Mouse (Mus musculus) MEL (cell line): ENCODE data around the gene Emp2.
"Not testable (repeated sequence)": the region's sequence is repeated elsewhere in the genome, so short reads cannot be mapped to it uniquely, and the experiment has no call there.

Source experiments
- CHD2 ChIP-seq: IDR thresholded peaks from 2 replicates; pipeline ENCODE4 v1.6.1; 2011; ENCODE audit warnings: low read length, improper control_type of control experiment
- CTCF ChIP-seq, 3 experiments: IDR thresholded peaks in 2 of 3; conservative IDR thresholded peaks in 1 of 3; 2 replicates each; pipeline ENCODE4 v1.5.1; 2011 to 2012; ENCODE audit warnings: low read length in 3 of 3, low read depth in 2 of 3, mild to moderate bottlenecking in 2 of 3, improper control_type of control experiment in 1 of 3, inconsistent platforms in 1 of 3, mixed read lengths in 1 of 3, moderate library complexity in 1 of 3; ENCODE audit not compliant: control insufficient read depth in 1 of 3, insufficient read depth in 1 of 3, poor library complexity in 1 of 3, severe bottlenecking in 1 of 3
- NRF1 ChIP-seq: IDR thresholded peaks from 2 replicates; pipeline ENCODE4 v1.6.1; 2014; ENCODE audit warnings: low read depth, mild to moderate bottlenecking, inconsistent platforms, low read length, improper control_type of control experiment, moderate library complexity; ENCODE audit not compliant: poor library complexity, insufficient read depth, severe bottlenecking
- POLR2A ChIP-seq, 2 experiments: IDR thresholded peaks; 2 replicates each; pipeline ENCODE4 v1.6.1; 2011 to 2012; ENCODE audit warnings: low read length in 2 of 2, mild to moderate bottlenecking in 2 of 2, control low read depth in 1 of 2, improper control_type of control experiment in 1 of 2, low read depth in 1 of 2, moderate library complexity in 1 of 2; ENCODE audit not compliant: control insufficient read depth in 1 of 2, insufficient read depth in 1 of 2, poor library complexity in 1 of 2
- POLR2AphosphoS2 ChIP-seq: IDR thresholded peaks from 2 replicates; pipeline ENCODE4 v1.6.1; 2011; ENCODE audit warnings: low read length, improper control_type of control experiment
- ZNF384 ChIP-seq: IDR thresholded peaks from 2 replicates; pipeline ENCODE4 v1.6.1; 2012; ENCODE audit warnings: low read depth, mild to moderate bottlenecking, inconsistent platforms, low read length, improper control_type of control experiment

DNA sequence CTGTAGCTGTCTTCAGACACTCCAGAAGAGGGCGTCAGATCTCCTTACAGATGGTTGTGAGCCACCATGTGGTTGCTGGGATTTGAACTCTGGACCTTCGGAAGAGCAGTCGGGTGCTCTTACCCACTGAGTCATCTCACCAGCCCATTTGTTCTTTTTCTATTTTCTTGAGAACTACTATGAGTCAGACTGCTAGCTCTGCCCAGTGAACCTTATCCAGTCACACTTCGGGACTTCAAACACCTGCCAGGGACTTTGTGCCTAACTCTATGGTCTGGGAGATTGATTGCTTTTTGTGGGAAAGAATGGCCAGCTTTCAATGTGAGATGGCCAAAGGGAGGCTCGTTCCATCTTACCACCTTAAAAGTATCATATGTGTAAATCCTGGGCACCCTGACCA is 37.0 kb downstream of the Emp2 start:
- not testable (repeated sequence) for TF ChIP-seq ZNF384; POLR2A (IDR thresholded peaks at IDR 0.05; ENCODE audit: control insufficient read depth in 1 of 2, insufficient read depth in 1 of 2, low read depth in 1 of 2, low read length in 2 of 2, poor library complexity in 1 of 2); CTCF (IDR thresholded peaks at IDR 0.05 in 2 of 3, conservative IDR thresholded peaks at IDR 0.05 in 1 of 3; ENCODE audit: control insufficient read depth in 1 of 3, insufficient read depth in 1 of 3, low read depth in 2 of 3, low read length in 3 of 3, poor library complexity in 1 of 3, severe bottlenecking in 1 of 3); CHD2; NRF1; POLR2AphosphoS2
